Mouse (Mus musculus) hindbrain, embryonic 10.5 days (tissue): ENCODE results near the gene Prkn. TPM values are rescaled to one million over a fixed set of nuclear protein-coding genes. Genes with fewer than 3 reads are reported as not detected.

Experiments used
- DNase-seq: peaks from one replicate; pipeline ENCODE4 v3.0.0-alpha.2; 2017; ENCODE audit warnings: low spot score
- H3K27ac ChIP-seq: fragments of 300-500 bp; sonication (generic); 2 replicates; pipeline ENCODE4 v1.5.1; 2016; ENCODE audit warnings: mild to moderate bottlenecking, moderate library complexity
- H3K27me3 ChIP-seq: fragments of 300-500 bp; sonication (generic); 2 replicates; pipeline ENCODE4 v1.6.1; 2016; ENCODE audit warnings: mild to moderate bottlenecking; ENCODE audit not compliant: poor library complexity, insufficient read depth, severe bottlenecking
- H3K36me3 ChIP-seq: fragments of 300-500 bp; sonication (generic); 2 replicates; pipeline ENCODE4 v1.6.1; 2016; ENCODE audit warnings: mild to moderate bottlenecking, moderate library complexity
- H3K4me1 ChIP-seq: fragments of 300-500 bp; sonication (generic); replicated peaks from 2 replicates; pipeline ENCODE4 v1.6.1; 2016; ENCODE audit warnings: mild to moderate bottlenecking
- H3K4me3 ChIP-seq: fragments of 300-500 bp; sonication (generic); 2 replicates; pipeline ENCODE4 v1.5.1; 2016; ENCODE audit warnings: mild to moderate bottlenecking, moderate library complexity
- H3K9me3 ChIP-seq: fragments of 300-500 bp; sonication (generic); 2 replicates; pipeline ENCODE4 v1.6.1; 2016; ENCODE audit warnings: mild to moderate bottlenecking, moderate library complexity
- WGBS: fragments of 180-500 bp; shearing (Covaris S2); methylation state at CpG from one replicate; pipeline ENCODE4 v1.1.7; 2016; 5-methylcytosine and 5-hydroxymethylcytosine counted together
- polyA plus RNA-seq: library from polyadenylated mRNA; unstranded; fragments of >200 nt; fragmentation: Nextera tagmentation; extraction: Ambion mirVana; gene quantifications from 2 replicates; pipeline ENCODE4 v1.2.1, GENCODE M21; 2016

Gene Prkn
- polyA plus RNA-seq, 1 experiment from 2014 or later, result 1.2 TPM

- Histone ChIP-seq H3K9me3 (no peaks in the 10 kb centered on the region), H3K27ac (no peak overlapping the region), H3K4me3 (no peak overlapping the region), H3K27me3 (no peaks in the 10 kb centered on the region), H3K36me3 (no peaks in the 10 kb centered on the region), H3K4me1 (no peaks in the 10 kb centered on the region)
- no peak for DNase-seq
- WGBS, result 91% methylated on average over 2 of the region's 2 CpGs
These were observed 562.2 kb downstream of the Prkn start for GRCm38 (mm10) chr17:11402225-11402875.

- H3K4me3 ChIP-seq, result no peak overlapping the region
- no peaks in the 10 kb centered on the region for H3K27me3 ChIP-seq
- no peaks in the 10 kb centered on the region for H3K36me3 ChIP-seq
- no peak overlapping the region for H3K27ac ChIP-seq
- WGBS, result 84% methylated on average over 10 of the region's 10 CpGs
- DNase-seq, result no peak
- H3K4me1 ChIP-seq, result 0 out of 2 replicates have a peak, but pooled peaks cover 2% of the 10 kb centered on the region
- H3K9me3 ChIP-seq, result no peaks in the 10 kb centered on the region
These were observed 571.2 kb downstream of the Prkn start for GRCm38 (mm10) chr17:11411414-11411813.

- no peak overlapping the region for H3K4me3 ChIP-seq
- no peak for DNase-seq
- no peaks in the 10 kb centered on the region for H3K9me3 ChIP-seq
- no peak overlapping the region for H3K27ac ChIP-seq
- WGBS, result 68% methylated on average over 5 of the region's 5 CpGs
- peaks cover 10% of the 10 kb centered on the region for H3K4me1 ChIP-seq
- H3K36me3 ChIP-seq, result no peaks in the 10 kb centered on the region
- H3K27me3 ChIP-seq, result no peaks in the 10 kb centered on the region
These were observed 573.5 kb downstream of the Prkn start for GRCm38 (mm10) chr17:11413688-11414087.

GRCm38 (mm10) chr17:11414288-11414687, 574.1 kb downstream of the Prkn start:
- Histone ChIP-seq H3K9me3 (no peaks in the 10 kb centered on the region), H3K4me3 (no peak overlapping the region), H3K4me1 (peaks cover 10% of the 10 kb centered on the region), H3K27ac (no peak overlapping the region), H3K27me3 (no peaks in the 10 kb centered on the region), H3K36me3 (no peaks in the 10 kb centered on the region)
- DNase-seq, result no peak
- WGBS, result 83% methylated on average over 4 of the region's 4 CpGs

GRCm38 (mm10) chr17:11417150-11417549, 577.0 kb downstream of the Prkn start:
- Histone ChIP-seq H3K9me3 (no peaks in the 10 kb centered on the region), H3K27me3 (no peaks in the 10 kb centered on the region), H3K36me3 (no peaks in the 10 kb centered on the region), H3K4me1 (peaks cover 20% of the 10 kb centered on the region), H3K4me3 (no peak overlapping the region), H3K27ac (no peak overlapping the region)
- DNase-seq, result no peak
- 86% methylated on average over 3 of the region's 3 CpGs for WGBS

- Histone ChIP-seq H3K36me3 (no peaks in the 10 kb centered on the region), H3K27me3 (no peaks in the 10 kb centered on the region), H3K4me1 (peaks cover 20% of the 10 kb centered on the region), H3K9me3 (no peaks in the 10 kb centered on the region), H3K4me3 (no peak overlapping the region), H3K27ac (no peak overlapping the region)
- 91% methylated on average over 3 of the region's 3 CpGs for WGBS
- no peak for DNase-seq
These were observed 579.3 kb downstream of the Prkn start for GRCm38 (mm10) chr17:11419484-11419883.

- Histone ChIP-seq H3K27me3 (no peaks in the 10 kb centered on the region), H3K9me3 (no peaks in the 10 kb centered on the region), H3K4me1 (peaks cover 19% of the 10 kb centered on the region), H3K36me3 (no peaks in the 10 kb centered on the region), H3K27ac (no peak overlapping the region), H3K4me3 (no peak overlapping the region)
- 74% methylated on average over 6 of the region's 6 CpGs for WGBS
- DNase-seq, result no peak
These were observed 580.7 kb downstream of the Prkn start for GRCm38 (mm10) chr17:11420839-11421238.

GRCm38 (mm10) chr17:11421264-11421940, 581.2 kb downstream of the Prkn start:
- no peaks in the 10 kb centered on the region for H3K27me3 ChIP-seq
- DNase-seq, result peak; percentile 10
- H3K27ac ChIP-seq, result no peak overlapping the region
- peaks cover 18% of the 10 kb centered on the region for H3K4me1 ChIP-seq
- H3K4me3 ChIP-seq, result no peak overlapping the region
- no peaks in the 10 kb centered on the region for H3K36me3 ChIP-seq
- H3K9me3 ChIP-seq, result no peaks in the 10 kb centered on the region
- WGBS, result 32% methylated on average over 5 of the region's 5 CpGs

- no peak for DNase-seq
- WGBS, result 86% methylated on average over 2 of the region's 2 CpGs
- Histone ChIP-seq H3K9me3 (no peaks in the 10 kb centered on the region), H3K36me3 (no peaks in the 10 kb centered on the region), H3K27ac (no peak overlapping the region), H3K4me3 (no peak overlapping the region), H3K4me1 (no peaks in the 10 kb centered on the region), H3K27me3 (no peaks in the 10 kb centered on the region)
These were observed 591.1 kb downstream of the Prkn start for GRCm38 (mm10) chr17:11431323-11431722.

- Histone ChIP-seq H3K27ac (no peak overlapping the region), H3K27me3 (no peaks in the 10 kb centered on the region), H3K36me3 (no peaks in the 10 kb centered on the region), H3K4me1 (no peaks in the 10 kb centered on the region), H3K4me3 (no peak overlapping the region), H3K9me3 (no peaks in the 10 kb centered on the region)
- 94% methylated on average over 2 of the region's 2 CpGs for WGBS
- no peak for DNase-seq
These were observed 592.4 kb downstream of the Prkn start for GRCm38 (mm10) chr17:11432593-11432992.

- WGBS, result 94% methylated on average over 2 of the region's 2 CpGs
- DNase-seq, result no peak
- Histone ChIP-seq H3K9me3 (no peaks in the 10 kb centered on the region), H3K27me3 (no peaks in the 10 kb centered on the region), H3K36me3 (no peaks in the 10 kb centered on the region), H3K27ac (no peak overlapping the region), H3K4me1 (peaks cover 12% of the 10 kb centered on the region), H3K4me3 (no peak overlapping the region)
These were observed 622.5 kb downstream of the Prkn start for GRCm38 (mm10) chr17:11462721-11463120.

GRCm38 (mm10) chr17:11466095-11466494, 625.9 kb downstream of the Prkn start:
- WGBS, result 79% methylated on average over 2 of the region's 2 CpGs

GRCm38 (mm10) chr17:11468624-11469023, 628.4 kb downstream of the Prkn start:
- Histone ChIP-seq H3K27me3 (no peaks in the 10 kb centered on the region), H3K36me3 (no peaks in the 10 kb centered on the region), H3K27ac (no peak overlapping the region), H3K4me1 (peaks cover 10% of the 10 kb centered on the region), H3K4me3 (no peak overlapping the region), H3K9me3 (no peaks in the 10 kb centered on the region)
- WGBS, result 94% methylated on average over 2 of the region's 2 CpGs
- no peak for DNase-seq

More at GRCm38 (mm10) chr17:11466095-11466494, 625.9 kb downstream of the Prkn start:
- DNase-seq, result no peak
- Histone ChIP-seq H3K27ac (no peak overlapping the region), H3K36me3 (no peaks in the 10 kb centered on the region), H3K4me3 (no peak overlapping the region), H3K27me3 (no peaks in the 10 kb centered on the region), H3K4me1 (peaks cover 15% of the 10 kb centered on the region), H3K9me3 (no peaks in the 10 kb centered on the region)
